Mouse (Mus musculus) heart, postnatal 0 days (tissue): ENCODE results near the gene Esr1. TPM values are rescaled to one million over a fixed set of nuclear protein-coding genes. Genes with fewer than 3 reads are reported as not detected.

Source experiments
- ATAC-seq: fragments of 200-750 bp; cut with Nextera tagmentation; 2 replicates; pipeline ENCODE4 v1.8.0; 2017; ENCODE audit warnings: low read depth, moderate number of reproducible peaks, moderate library complexity; ENCODE audit not compliant: insufficient read depth
- DNase-seq: peaks from one replicate; pipeline ENCODE4 v3.0.0-alpha.2; 2016; ENCODE audit warnings: low spot score
- H3K27ac ChIP-seq: fragments of 300-500 bp; sonication (generic); 2 replicates; pipeline ENCODE4 v1.5.1; 2014; ENCODE audit warnings: low read depth, mild to moderate bottlenecking
- H3K27me3 ChIP-seq: fragments of 300-500 bp; sonication (generic); 2 replicates; pipeline ENCODE4 v1.6.1; 2014; ENCODE audit warnings: low read length, mixed read lengths; ENCODE audit not compliant: control insufficient read depth, insufficient read depth
- H3K36me3 ChIP-seq: fragments of 300-500 bp; sonication (generic); replicated peaks from 2 replicates; pipeline ENCODE4 v1.6.1; 2014; ENCODE audit warnings: low read length, mixed read lengths; ENCODE audit not compliant: control insufficient read depth, insufficient read depth
- H3K4me1 ChIP-seq: fragments of 300-500 bp; sonication (generic); 2 replicates; pipeline ENCODE4 v1.6.1; 2014; ENCODE audit warnings: antibody characterized with exemption; ENCODE audit not compliant: control insufficient read depth, insufficient read depth
- H3K4me2 ChIP-seq: fragments of 300-500 bp; sonication (generic); 2 replicates; pipeline ENCODE4 v1.6.1; 2014; ENCODE audit warnings: low read depth, mild to moderate bottlenecking, low read length, moderate library complexity
- H3K4me3 ChIP-seq: fragments of 300-500 bp; sonication (generic); 2 replicates; pipeline ENCODE4 v1.5.1; 2014; ENCODE audit warnings: low read depth, low read length
- H3K9ac ChIP-seq: fragments of 300-500 bp; sonication (generic); replicated peaks from 2 replicates; pipeline ENCODE4 v1.6.1; 2014; ENCODE audit warnings: low read depth, low read length, mixed read lengths
- H3K9me3 ChIP-seq: fragments of 300-500 bp; sonication (generic); replicated peaks from 2 replicates; pipeline ENCODE4 v1.6.1; 2016; ENCODE audit warnings: low read length; ENCODE audit not compliant: control insufficient read depth
- CTCF ChIP-seq: IDR thresholded peaks from 2 replicates; pipeline ENCODE4 v1.5.1; 2016; ENCODE audit warnings: antibody characterized with exemption, control low read depth, low read depth
- EP300 ChIP-seq: IDR thresholded peaks from 2 replicates; pipeline ENCODE4 v1.6.1; 2016; ENCODE audit warnings: antibody characterized with exemption, low read depth
- WGBS: fragments of 180-500 bp; shearing (Covaris S2); extraction: QIAGEN DNeasy Blood & Tissue Kit; methylation state at CpG from one replicate; pipeline ENCODE4 v1.1.7; 2014; 5-methylcytosine and 5-hydroxymethylcytosine counted together
- polyA plus RNA-seq: library from polyadenylated mRNA; unstranded; fragments of >200 nt; fragmentation: Nextera tagmentation; extraction: Ambion mirVana; gene quantifications from 2 replicates; pipeline ENCODE4 v1.2.1, GENCODE M21; 2015
- total RNA-seq: library from RNA; depleted of rRNA; stranded (reverse); fragments of >200 nt; gene quantifications from 2 replicates; pipeline ENCODE4 v1.2.3, GENCODE M21; 2014; ENCODE audit warnings: low replicate concordance

Gene Esr1
- total and polyA plus RNA-seq, 2 experiments from 2014 or later = 0.14 to 0.50 TPM

- DNase-seq = no peak
Observed at GRCm38 (mm10) chr10:4787003-4787628, 175.7 kb downstream of the Esr1 start.

GRCm38 (mm10) chr10:4798268-4798808 is 186.9 kb downstream of the Esr1 start:
- Histone ChIP-seq H3K9ac (no peak overlapping the region), H3K4me2 (no peak overlapping the region), H3K27ac (no peak overlapping the region), H3K9me3 (no peaks in the 10 kb centered on the region), H3K36me3 (no peaks in the 10 kb centered on the region), H3K27me3 (no peaks in the 10 kb centered on the region), H3K4me3 (no peak overlapping the region), H3K4me1 (no peaks in the 10 kb centered on the region)
- TF ChIP-seq EP300 (no peak), CTCF (no peak)
- DNase-seq = no peak
- WGBS = 61% methylated on average over 3 of the region's 3 CpGs
- ATAC-seq = no peak

More at GRCm38 (mm10) chr10:4787003-4787628, 175.7 kb downstream of the Esr1 start:
- Histone ChIP-seq H3K27me3 (no peaks in the 10 kb centered on the region), H3K4me1 (no peaks in the 10 kb centered on the region), H3K9ac (no peak overlapping the region), H3K36me3 (no peaks in the 10 kb centered on the region), H3K27ac (no peak overlapping the region), H3K9me3 (no peaks in the 10 kb centered on the region), H3K4me3 (no peak overlapping the region), H3K4me2 (no peak overlapping the region)
- no peak for TF ChIP-seq CTCF
- TF ChIP-seq EP300 = no peak
- WGBS = 82% methylated on average over 5 of the region's 5 CpGs
- no peak for ATAC-seq

DNA sequence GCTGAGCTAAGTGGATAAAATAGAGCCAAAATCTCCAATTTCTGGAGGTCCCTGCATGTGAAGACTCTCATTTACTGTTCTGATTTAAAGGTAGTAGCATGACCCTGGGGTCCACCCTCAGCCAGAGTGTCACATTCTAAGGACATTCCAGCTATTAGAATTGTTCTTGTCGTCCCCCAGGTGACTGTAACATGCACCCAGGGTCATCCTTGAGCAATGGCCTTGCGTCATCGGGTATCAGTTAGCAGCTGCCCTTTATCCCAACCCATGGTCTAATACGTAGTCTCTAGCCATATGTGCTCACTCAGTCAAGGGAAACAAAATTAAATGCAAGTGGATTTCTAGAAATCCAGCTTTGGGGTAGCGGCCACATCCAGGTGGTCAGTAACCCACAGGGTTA is 213.0 kb downstream of the Esr1 start:
- 77% methylated on average over 5 of the region's 5 CpGs for WGBS
- ATAC-seq = no peak

DNA sequence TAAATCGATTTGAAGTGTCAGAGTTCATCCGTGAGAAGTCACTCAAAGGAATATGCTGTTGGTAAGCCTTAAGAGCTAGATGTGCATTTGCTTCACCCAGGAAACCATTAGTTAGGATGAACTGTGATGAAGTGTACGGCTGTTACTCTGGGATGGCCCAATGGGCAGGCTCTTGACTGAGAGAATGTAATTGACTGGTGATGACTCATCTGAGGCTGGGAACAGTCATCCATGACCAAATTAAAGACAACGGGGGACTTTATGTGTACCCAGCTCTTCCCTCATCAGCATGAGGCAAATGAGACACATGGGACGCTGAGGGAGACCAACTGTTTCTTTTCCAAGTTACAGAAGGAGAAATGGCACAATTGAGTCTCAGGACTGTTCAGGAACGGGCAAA is 219.2 kb downstream of the Esr1 start:
- TF ChIP-seq CTCF = no peak
- no peak for TF ChIP-seq EP300
- H3K9me3 ChIP-seq = no peaks in the 10 kb centered on the region
- H3K27me3 ChIP-seq = no peaks in the 10 kb centered on the region
- no peak overlapping the region for H3K4me2 ChIP-seq
- H3K27ac ChIP-seq = no peak overlapping the region
- DNase-seq (no peak), ATAC-seq (no peak)
- no peak overlapping the region for H3K4me3 ChIP-seq
- H3K4me1 ChIP-seq = no peaks in the 10 kb centered on the region
- WGBS = 84% methylated on average over 6 of the region's 6 CpGs
- H3K36me3 ChIP-seq = no peaks in the 10 kb centered on the region
- H3K9ac ChIP-seq = no peak overlapping the region

More for the DNA sequence above, 213.0 kb downstream of the Esr1 start:
- Histone ChIP-seq H3K9ac (no peak overlapping the region), H3K4me3 (no peak overlapping the region), H3K4me1 (no peaks in the 10 kb centered on the region), H3K27ac (no peak overlapping the region), H3K9me3 (no peaks in the 10 kb centered on the region), H3K36me3 (no peaks in the 10 kb centered on the region), H3K27me3 (no peaks in the 10 kb centered on the region), H3K4me2 (no peak overlapping the region)
- DNase-seq = no peak
- TF ChIP-seq EP300 = no peak
- no peak for TF ChIP-seq CTCF

GRCm38 (mm10) chr10:4838099-4838498 is 226.7 kb downstream of the Esr1 start:
- no peak for DNase-seq
- WGBS = 81% methylated on average over 4 of the region's 4 CpGs
- no peak for ATAC-seq

GRCm38 (mm10) chr10:4841039-4841438 is 229.6 kb downstream of the Esr1 start:
- Histone ChIP-seq H3K27ac (no peak overlapping the region), H3K9me3 (no peaks in the 10 kb centered on the region), H3K27me3 (no peaks in the 10 kb centered on the region), H3K36me3 (no peaks in the 10 kb centered on the region), H3K4me2 (no peak overlapping the region), H3K4me1 (no peaks in the 10 kb centered on the region), H3K4me3 (no peak overlapping the region), H3K9ac (no peak overlapping the region)
- ATAC-seq (no peak), DNase-seq (no peak)
- no peak for TF ChIP-seq CTCF
- TF ChIP-seq EP300 = no peak

More at GRCm38 (mm10) chr10:4838099-4838498, 226.7 kb downstream of the Esr1 start:
- no peak overlapping the region for H3K9ac ChIP-seq
- no peaks in the 10 kb centered on the region for H3K27me3 ChIP-seq
- H3K4me2 ChIP-seq = no peak overlapping the region
- H3K27ac ChIP-seq = no peak overlapping the region
- H3K9me3 ChIP-seq = no peaks in the 10 kb centered on the region
- H3K36me3 ChIP-seq = no peaks in the 10 kb centered on the region
- H3K4me3 ChIP-seq = no peak overlapping the region
- TF ChIP-seq EP300 (no peak), CTCF (no peak)
- no peaks in the 10 kb centered on the region for H3K4me1 ChIP-seq
